Mouse (Mus musculus): Measurements from ENCODE around the gene Mylip.

GRCm38 (mm10) chr13:45345471-45346159, 43.9 kb upstream of the Mylip start:
- no peak for TF ChIP-seq CTCF (IDR thresholded peaks at IDR 0.05; ENCODE audit: borderline replicate concordance, insufficient read depth, low read depth, low read length)
- TF ChIP-seq POLR2A (IDR thresholded peaks at IDR 0.05; ENCODE audit: borderline replicate concordance, insufficient read depth, low read length) = no peak
